Mouse (Mus musculus) liver, adult 2 months (tissue): Measurements from ENCODE around the gene Tedc2.

ENCODE experiments used
- CTCF ChIP-seq: fragments of 200-500 bp; IDR thresholded peaks from 2 replicates; pipeline ENCODE4 v1.5.1; 2011; ENCODE audit warnings: low read depth, low read length, control low read depth
- POLR2A ChIP-seq: fragments of 200-500 bp; IDR thresholded peaks from 2 replicates; pipeline ENCODE4 v1.6.1; 2011; ENCODE audit warnings: low read length, control low read depth; ENCODE audit not compliant: insufficient read depth; ENCODE audit errors: extremely low read depth

- TF ChIP-seq CTCF: no peak
- TF ChIP-seq POLR2A: no peak
Observed at GRCm38 (mm10) chr17:24216836-24217235, 3.8 kb downstream of the Tedc2 start.
